Mouse (Mus musculus) kidney, postnatal 0 days (tissue): Measurements from ENCODE around the gene Slc22a1. TPM values are rescaled to one million over a fixed set of nuclear protein-coding genes. Genes with fewer than 3 reads are reported as not detected.
"Not testable (repeated sequence)": the region's sequence is repeated elsewhere in the genome, so short reads cannot be mapped to it uniquely, and the experiment has no call there.

ENCODE experiments used
- ATAC-seq: fragments of 200-750 bp; cut with Nextera tagmentation; replicated peaks from 2 replicates; pipeline ENCODE4 v1.8.0; 2017; ENCODE audit warnings: low read depth, moderate number of reproducible peaks, moderate TSS enrichment, moderate library complexity; ENCODE audit not compliant: low FRiP score
- DNase-seq: peaks from one replicate; pipeline ENCODE4 v3.0.0-alpha.2; 2016; ENCODE audit warnings: low spot score
- H3K27ac ChIP-seq: fragments of 300-500 bp; sonication (generic); 2 replicates; pipeline ENCODE4 v1.5.1; 2014; ENCODE audit warnings: mild to moderate bottlenecking
- H3K27me3 ChIP-seq: fragments of 300-500 bp; sonication (generic); 2 replicates; pipeline ENCODE4 v1.6.1; 2014; ENCODE audit warnings: low read length, mixed read lengths; ENCODE audit not compliant: insufficient read depth
- H3K36me3 ChIP-seq: fragments of 300-500 bp; sonication (generic); 2 replicates; pipeline ENCODE4 v1.6.1; 2014; ENCODE audit warnings: low read length, mixed read lengths; ENCODE audit not compliant: insufficient read depth
- H3K4me1 ChIP-seq: fragments of 300-500 bp; sonication (generic); replicated peaks from 2 replicates; pipeline ENCODE4 v1.6.1; 2014; ENCODE audit warnings: antibody characterized with exemption, low read length, mixed read lengths; ENCODE audit not compliant: insufficient read depth
- H3K4me2 ChIP-seq: fragments of 300-500 bp; sonication (generic); 2 replicates; pipeline ENCODE4 v1.6.1; 2014; ENCODE audit warnings: mild to moderate bottlenecking, low read length, moderate library complexity, mixed read lengths
- H3K4me3 ChIP-seq: fragments of 300-500 bp; sonication (generic); replicated peaks from 2 replicates; pipeline ENCODE4 v1.5.1; 2014; ENCODE audit warnings: low read depth, low read length
- H3K9ac ChIP-seq: fragments of 300-500 bp; sonication (generic); 2 replicates; pipeline ENCODE4 v1.6.1; 2014; ENCODE audit warnings: low read depth, low read length
- H3K9me3 ChIP-seq: fragments of 300-500 bp; sonication (generic); replicated peaks from 2 replicates; pipeline ENCODE4 v1.6.1; 2016; ENCODE audit warnings: low read length, inconsistent platforms, mixed read lengths
- CTCF ChIP-seq: IDR thresholded peaks from 2 replicates; pipeline ENCODE4 v1.5.1; 2016; ENCODE audit warnings: antibody characterized with exemption, low read depth, mild to moderate bottlenecking, moderate library complexity
- WGBS: fragments of 180-500 bp; shearing (Covaris S2); extraction: QIAGEN DNeasy Blood & Tissue Kit; methylation state at CpG from one replicate; pipeline ENCODE4 v1.1.7; 2014; 5-methylcytosine and 5-hydroxymethylcytosine counted together
- polyA plus RNA-seq: library from polyadenylated mRNA; unstranded; fragments of >200 nt; fragmentation: Nextera tagmentation; extraction: Ambion mirVana; gene quantifications from 2 replicates; pipeline ENCODE4 v1.2.1, GENCODE M21; 2015

Gene Slc22a1
- polyA plus RNA-seq, 1 experiment from 2014 or later = 57.4 TPM

DNA sequence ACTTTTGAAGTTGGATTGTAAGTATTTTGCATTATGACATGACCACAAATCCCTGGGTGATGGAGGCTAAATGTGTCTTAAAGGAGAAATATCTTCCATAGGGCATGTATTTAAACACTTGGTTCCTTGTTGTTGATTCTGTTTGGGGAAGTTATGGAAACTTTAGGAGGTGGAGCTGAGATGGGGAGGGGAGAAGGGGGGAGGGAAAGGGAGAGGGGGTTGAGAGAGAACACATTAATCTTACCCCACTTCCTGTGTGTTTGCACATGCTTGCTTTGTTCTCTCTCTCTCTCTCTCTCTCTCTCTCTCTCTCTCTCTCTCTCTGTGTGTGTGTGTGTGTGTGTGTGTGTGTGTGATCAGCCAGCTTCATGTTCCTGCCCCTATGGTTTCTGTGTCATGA is 1.5 kb upstream of the Slc22a1 start:
- no peak for ATAC-seq
- Histone ChIP-seq H3K9me3 (no peaks in the 10 kb centered on the region), H3K4me1 (no peaks in the 10 kb centered on the region), H3K36me3 (no peaks in the 10 kb centered on the region), H3K27ac (no peak overlapping the region), H3K4me2 (no peak overlapping the region), H3K4me3 (no peak overlapping the region), H3K9ac (no peak overlapping the region), H3K27me3 (no peaks in the 10 kb centered on the region)
- no peak for DNase-seq
- no peak for TF ChIP-seq CTCF

GRCm38 (mm10) chr17:12674980-12675379 is 649 bp downstream of the Slc22a1 start:
- not testable (repeated sequence) for H3K9ac ChIP-seq, H3K36me3 ChIP-seq, H3K27ac ChIP-seq, DNase-seq, H3K4me1 ChIP-seq, ATAC-seq, H3K9me3 ChIP-seq, H3K27me3 ChIP-seq, H3K4me2 ChIP-seq, H3K4me3 ChIP-seq
- 85% methylated on average over 7 of the region's 7 CpGs for WGBS

DNA sequence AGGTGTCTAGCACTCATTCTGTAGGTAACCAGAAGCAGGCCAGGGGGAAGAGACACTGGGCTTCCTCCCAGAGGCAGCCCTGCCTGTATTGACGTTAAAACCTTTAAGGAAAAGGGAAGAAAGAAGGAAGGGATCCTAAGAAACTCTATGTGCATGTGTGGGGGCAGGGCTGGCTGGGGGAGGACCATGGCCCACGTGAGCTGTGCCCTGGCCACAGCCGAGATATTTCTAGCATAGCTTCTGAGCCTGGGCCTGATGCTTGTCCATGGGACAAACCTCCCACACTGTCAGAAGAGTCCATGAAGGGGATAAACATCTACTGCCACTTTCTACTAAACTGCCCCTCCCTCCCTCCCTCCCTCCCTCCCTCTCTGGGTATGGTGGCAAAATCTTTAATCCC is 1.8 kb downstream of the Slc22a1 start:
- Histone ChIP-seq H3K36me3 (no peaks in the 10 kb centered on the region), H3K9ac (no peak overlapping the region), H3K9me3 (no peaks in the 10 kb centered on the region), H3K4me2 (no peak overlapping the region), H3K27me3 (no peaks in the 10 kb centered on the region), H3K27ac (no peak overlapping the region), H3K4me3 (no peak overlapping the region), H3K4me1 (peaks cover 7% of the 10 kb centered on the region; the same call in 1 of the 2 replicates)
- WGBS = 37% methylated on average over 3 of the region's 3 CpGs
- ATAC-seq (no peak), DNase-seq (no peak)
- TF ChIP-seq CTCF = no peak

- Histone ChIP-seq H3K4me3 (no peak overlapping the region), H3K36me3 (no peaks in the 10 kb centered on the region), H3K27ac (no peak overlapping the region), H3K27me3 (no peaks in the 10 kb centered on the region), H3K9me3 (no peaks in the 10 kb centered on the region), H3K9ac (no peak overlapping the region), H3K4me2 (no peak overlapping the region), H3K4me1 (peaks cover 15% of the 10 kb centered on the region; the same call in 1 of the 2 replicates)
- 73% methylated on average over 7 of the region's 7 CpGs for WGBS
- no peak for TF ChIP-seq CTCF
- ATAC-seq (no peak), DNase-seq (no peak)
Observed at GRCm38 (mm10) chr17:12672285-12672790, 3.3 kb downstream of the Slc22a1 start.

DNA sequence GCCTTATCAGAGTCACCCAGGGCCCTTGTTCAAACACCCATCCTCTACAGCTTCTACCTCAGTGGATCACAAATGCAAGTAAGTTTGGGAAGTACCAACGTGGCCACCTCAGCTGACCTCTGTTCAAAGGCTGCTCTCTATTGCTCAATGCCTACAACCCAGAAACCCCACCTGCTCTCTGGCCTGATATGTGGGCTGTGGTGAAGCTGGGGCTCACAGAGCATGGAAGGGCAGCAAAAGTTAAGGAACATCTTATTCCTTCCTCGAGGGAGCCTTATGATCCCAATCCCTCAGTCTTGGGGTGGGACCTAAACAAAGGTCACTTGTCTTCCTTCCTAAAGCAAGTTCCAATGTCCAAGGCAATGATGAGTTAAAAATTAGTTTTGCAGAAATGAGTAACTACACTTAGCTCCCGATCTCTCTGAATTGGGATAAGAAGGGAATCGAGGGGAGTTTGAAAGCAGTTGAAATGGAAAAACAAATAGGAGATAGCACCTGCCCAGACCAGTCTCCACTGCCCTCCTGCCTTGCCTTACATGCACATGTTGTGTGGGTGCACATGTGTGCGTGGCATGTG is 4.5 kb downstream of the Slc22a1 start:
- H3K9me3 ChIP-seq = no peaks in the 10 kb centered on the region
- no peak overlapping the region for H3K4me2 ChIP-seq
- 71% methylated on average over 5 of the region's 5 CpGs for WGBS
- no peak overlapping the region for H3K9ac ChIP-seq
- H3K4me1 ChIP-seq = peaks cover 15% of the 10 kb centered on the region; the same call in 1 of the 2 replicates
- no peaks in the 10 kb centered on the region for H3K36me3 ChIP-seq
- no peak for TF ChIP-seq CTCF
- H3K4me3 ChIP-seq = no peak overlapping the region
- DNase-seq (no peak), ATAC-seq (no peak)
- no peaks in the 10 kb centered on the region for H3K27me3 ChIP-seq
- peak overlapping the region; percentile 50; the same call in 1 of the 2 replicates for H3K27ac ChIP-seq

- no peak overlapping the region for H3K9ac ChIP-seq
- H3K27me3 ChIP-seq = no peaks in the 10 kb centered on the region
- ATAC-seq = no peak
- H3K4me1 ChIP-seq = peaks cover 15% of the 10 kb centered on the region; the same call in 1 of the 2 replicates
- TF ChIP-seq CTCF = no peak
- H3K4me3 ChIP-seq = no peak overlapping the region
- peak overlapping the region; percentile 60 for H3K27ac ChIP-seq
- no peaks in the 10 kb centered on the region for H3K9me3 ChIP-seq
- peak; percentile 13 for DNase-seq
- H3K4me2 ChIP-seq = no peak overlapping the region
- H3K36me3 ChIP-seq = no peaks in the 10 kb centered on the region
Observed at GRCm38 (mm10) chr17:12669363-12669679, 6.3 kb downstream of the Slc22a1 start.
